Mouse (Mus musculus): ENCODE measurements around the gene Osbpl10.
A peak's percentile ranks its signal among the peaks of the same experiment; 100 is the strongest.
"Not testable (repeated sequence)": the region's sequence is repeated elsewhere in the genome, so short reads cannot be mapped to it uniquely, and the experiment has no call there.

The Osbpl10 gene

DNA sequence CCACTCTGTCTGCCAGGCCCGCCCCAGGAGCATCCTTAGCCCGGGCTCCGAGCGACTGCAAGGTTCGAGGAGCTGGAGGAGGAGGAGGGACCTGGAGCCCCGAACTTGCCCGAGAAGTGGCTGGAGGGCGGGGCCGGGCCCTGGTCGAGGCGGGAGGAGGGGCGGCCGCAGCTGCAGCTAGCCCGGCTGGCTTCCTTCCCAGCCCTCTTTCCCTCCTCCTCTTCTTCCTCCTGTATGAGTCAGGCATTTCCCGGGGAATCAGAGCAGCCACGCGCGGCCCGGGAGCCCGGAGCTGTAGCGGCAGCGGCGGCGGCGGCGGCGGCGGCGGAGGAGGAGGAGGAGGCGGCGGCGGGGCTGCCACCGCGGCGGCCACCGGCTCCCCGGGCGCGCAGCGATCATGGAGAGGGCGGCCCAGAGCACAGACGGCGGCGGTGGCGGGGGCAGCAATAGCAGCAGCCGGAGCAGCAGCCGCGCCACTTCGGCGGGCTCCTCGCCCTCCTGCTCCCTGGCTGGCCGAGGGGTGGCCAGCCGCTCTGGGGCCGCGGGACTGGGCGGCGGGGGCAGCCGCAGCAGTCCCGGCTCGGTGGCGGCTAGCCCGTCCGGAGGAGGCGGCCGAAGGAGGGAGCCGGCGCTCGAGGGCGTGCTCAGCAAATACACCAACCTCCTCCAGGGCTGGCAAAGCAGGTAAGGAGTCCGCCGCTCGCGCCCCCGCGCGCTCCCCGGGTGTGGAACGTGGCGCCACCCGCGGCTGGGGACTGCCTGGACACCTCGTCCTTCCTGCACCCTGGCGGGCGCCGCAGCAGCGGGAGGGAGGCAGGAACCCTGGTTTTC is at the start of gene Osbpl10:
Osbpl10 (plus strand) TSS at position 289 of the 831 bp plus-strand sequence.
- peak; percentile 82 to 85 for DNase-seq (ENCODE audit: low spot score in 2 of 2)

DNA sequence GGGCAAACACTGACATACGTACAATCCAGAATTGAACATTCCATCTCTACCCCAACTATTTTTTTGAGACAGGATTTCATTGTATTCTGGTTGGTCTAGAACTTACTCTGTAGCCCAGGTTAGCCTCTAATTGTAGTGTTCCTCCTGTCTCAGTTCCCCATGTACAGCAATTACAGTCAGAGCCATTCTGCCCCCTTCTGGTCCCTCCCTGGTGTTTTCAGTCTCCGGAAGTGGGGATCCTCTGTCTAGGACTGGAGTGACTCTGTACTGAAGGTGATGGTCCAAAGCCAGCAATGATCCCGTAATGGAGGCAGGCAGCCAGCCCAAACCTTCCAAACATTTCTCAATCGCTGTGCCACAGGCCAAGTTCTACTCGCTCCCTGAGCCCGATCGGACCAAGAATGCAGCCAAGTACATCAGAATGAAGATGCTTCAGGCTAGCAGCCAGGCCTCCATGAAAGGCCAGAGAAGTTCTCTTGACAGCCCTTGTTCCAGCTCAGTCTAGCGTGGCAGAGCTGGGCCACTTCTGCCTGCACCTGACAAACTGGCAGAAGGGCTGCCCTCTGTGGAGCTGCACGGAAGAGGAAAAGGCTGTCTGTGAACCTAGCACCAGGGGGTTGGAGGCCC is 47.8 kb upstream of the Osbpl10 start:
- DNase-seq (ENCODE audit: low spot score in 2 of 2) = peak; percentile 26 to 42

GRCm38 (mm10) chr9:114932607-114933006 is 45.8 kb upstream of the Osbpl10 start:
- DNase-seq (ENCODE audit: low spot score in 2 of 2) = no peak

DNA sequence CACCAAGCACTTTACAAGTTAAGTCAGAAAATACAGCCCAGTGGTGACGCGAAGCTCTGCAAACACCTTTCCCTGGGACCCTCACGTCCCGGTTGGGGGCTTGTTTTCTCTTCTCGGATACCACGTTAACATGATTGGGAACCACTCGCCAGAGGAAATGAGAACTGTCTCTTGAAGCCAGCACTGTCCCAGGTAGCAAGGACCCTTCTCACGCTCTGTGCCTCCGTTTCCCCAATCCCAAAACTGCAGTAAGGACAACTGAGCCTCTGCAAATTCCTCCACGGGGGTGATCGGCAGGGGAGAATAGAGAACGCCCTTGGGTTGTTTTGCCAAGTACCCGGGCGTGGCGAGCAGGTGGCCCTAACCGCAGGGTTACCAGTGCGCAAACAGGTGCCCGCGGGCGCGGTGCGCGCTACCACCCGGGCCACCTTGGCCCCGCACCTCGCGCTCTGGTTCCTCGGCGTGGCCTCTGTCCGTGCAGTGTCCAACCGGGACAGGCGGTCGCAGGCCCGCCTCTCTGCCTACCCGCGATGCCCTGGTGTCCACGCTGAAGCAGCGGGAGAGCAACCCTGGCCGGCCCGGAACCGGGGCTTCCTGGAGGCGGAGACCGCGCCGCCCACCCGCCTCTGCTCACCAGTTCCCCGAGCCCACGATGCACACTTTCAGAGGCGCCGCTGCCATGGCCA is 45.2 kb upstream of the Osbpl10 start:
- peak in 1 of 2 experiments; percentile 12 for DNase-seq (ENCODE audit: low spot score in 2 of 2)

DNA sequence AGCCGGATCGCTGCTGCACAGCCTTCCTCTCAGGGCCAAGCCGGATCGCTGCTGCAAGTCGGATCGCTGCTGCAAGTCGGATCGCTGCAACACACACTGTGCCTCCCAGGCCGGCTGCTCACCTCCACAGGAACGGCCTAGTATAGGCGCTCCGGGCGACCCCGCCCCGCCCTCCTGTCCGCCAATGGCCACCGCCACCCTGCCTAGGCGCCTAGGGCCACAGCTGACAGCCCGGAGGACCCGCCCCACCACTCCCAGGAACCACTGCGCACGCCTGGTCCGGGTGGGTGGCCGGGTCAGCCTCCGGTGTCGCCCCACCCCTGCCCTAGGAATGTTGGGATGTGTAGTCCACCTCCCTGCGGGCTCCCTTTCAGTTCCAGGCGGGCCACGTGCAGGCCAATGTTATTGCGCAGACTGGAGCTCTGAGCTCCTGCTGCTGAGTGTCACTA is 44.6 kb upstream of the Osbpl10 start, which contains the start of gene Gpd1l:
Gpd1l (minus strand) TSS at position 265 of the 449 bp plus-strand sequence.
- peak; percentile 97 to 98 for DNase-seq (ENCODE audit: low spot score in 2 of 2)

- no peak for DNase-seq (ENCODE audit: low spot score in 2 of 2)
Observed at GRCm38 (mm10) chr9:114934231-114934630, 44.1 kb upstream of the Osbpl10 start.

- DNase-seq (ENCODE audit: low spot score in 2 of 2) = no peak
Observed at GRCm38 (mm10) chr9:114935321-114935720, 43.0 kb upstream of the Osbpl10 start.

GRCm38 (mm10) chr9:114936687-114937086 is 41.7 kb upstream of the Osbpl10 start:
- DNase-seq (ENCODE audit: low spot score in 2 of 2) = no peak

GRCm38 (mm10) chr9:114944642-114945041 is 33.7 kb upstream of the Osbpl10 start:
- no peak for DNase-seq (ENCODE audit: low spot score in 2 of 2)

GRCm38 (mm10) chr9:114945576-114945975 is 32.8 kb upstream of the Osbpl10 start:
- DNase-seq (ENCODE audit: low spot score in 2 of 2) = no peak

- DNase-seq (ENCODE audit: low spot score in 2 of 2) = no peak
Observed at GRCm38 (mm10) chr9:114948395-114948794, 30.0 kb upstream of the Osbpl10 start.

DNA sequence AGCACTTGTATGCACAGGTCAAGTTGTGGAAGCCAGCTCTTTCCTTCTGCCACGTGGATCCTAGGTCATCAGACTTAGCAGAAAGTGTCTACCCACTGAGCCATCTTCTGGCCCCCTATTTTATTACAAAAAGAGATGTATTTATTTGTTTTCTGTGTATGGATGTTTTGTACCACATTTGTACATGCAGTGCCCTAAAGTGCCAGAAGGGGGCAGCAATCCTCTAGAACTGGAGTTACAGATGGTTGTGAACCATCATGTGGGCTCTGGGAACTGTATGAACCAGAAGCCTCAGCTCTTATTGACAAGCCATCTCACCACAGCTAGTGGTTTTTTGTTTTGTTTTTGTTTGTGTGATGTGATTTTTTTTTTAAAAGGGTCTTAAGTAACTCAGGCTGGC is 25.5 kb upstream of the Osbpl10 start:
- no peak for DNase-seq (ENCODE audit: low spot score in 2 of 2)

- no peak for DNase-seq (ENCODE audit: low spot score in 2 of 2)
Observed at GRCm38 (mm10) chr9:114955340-114955739, 23.0 kb upstream of the Osbpl10 start.

- DNase-seq (ENCODE audit: low spot score in 2 of 2) = no peak
Observed at GRCm38 (mm10) chr9:114956945-114957344, 21.4 kb upstream of the Osbpl10 start.

DNA sequence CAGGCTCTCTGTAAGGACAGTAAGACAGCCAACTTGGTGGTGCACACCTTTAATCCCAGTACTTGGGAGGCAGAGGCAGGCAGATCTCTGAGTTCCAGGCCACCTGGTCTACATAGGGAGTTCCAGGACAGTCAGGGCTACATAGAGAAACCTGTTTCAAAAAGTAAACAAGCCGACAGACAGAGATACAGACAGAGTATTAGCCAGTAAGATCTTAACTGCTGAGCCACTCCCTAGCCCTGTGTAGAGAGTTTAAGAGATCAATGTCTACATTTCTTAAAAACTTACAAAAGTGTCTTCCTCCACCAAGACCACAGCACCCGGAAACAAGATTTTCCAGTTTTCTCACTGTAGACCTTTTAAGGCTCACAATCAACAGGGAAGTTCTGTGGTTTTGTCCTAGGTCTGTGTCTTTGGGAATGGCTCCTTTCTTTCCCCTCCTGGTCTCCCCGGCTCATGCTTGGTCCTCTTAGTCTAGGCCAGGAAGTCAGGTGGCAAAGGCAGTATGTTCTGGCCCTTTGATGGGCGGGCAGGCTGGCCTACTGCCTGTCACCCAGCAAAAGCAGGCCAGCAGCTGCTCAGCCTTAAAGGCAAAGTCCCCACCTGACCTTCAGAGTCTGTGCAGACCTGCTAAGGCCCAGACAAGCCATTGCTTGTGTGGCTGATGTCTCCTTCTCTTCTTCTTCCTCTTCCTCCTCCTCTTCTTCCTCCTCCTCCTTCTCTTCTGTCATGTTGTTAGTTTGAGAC is 18.2 kb upstream of the Osbpl10 start:
- DNase-seq (ENCODE audit: low spot score in 2 of 2) = no peak

- no peak for DNase-seq (ENCODE audit: low spot score in 2 of 2)
Observed at GRCm38 (mm10) chr9:114960844-114961243, 17.5 kb upstream of the Osbpl10 start.

DNA sequence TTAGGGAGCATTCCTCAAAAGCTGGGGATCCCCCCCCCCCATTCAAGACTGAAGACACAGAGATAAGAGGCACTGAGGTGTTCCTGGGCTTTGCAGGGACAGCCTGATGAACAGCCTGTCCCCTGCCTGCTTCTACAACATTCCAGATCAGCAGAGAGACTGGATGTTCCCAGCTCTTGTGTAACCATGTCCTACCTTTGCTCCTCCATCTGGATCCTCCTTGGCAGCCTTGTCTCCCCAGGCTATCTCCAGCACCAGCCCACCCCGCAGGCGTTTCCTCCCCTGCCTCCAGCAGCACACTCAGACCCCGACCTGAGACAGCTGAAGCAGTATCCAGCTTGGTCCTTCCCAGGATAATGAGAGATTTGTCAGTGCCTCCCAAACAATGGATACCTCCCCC is 14.3 kb upstream of the Osbpl10 start:
- DNase-seq (ENCODE audit: low spot score in 2 of 2) = no peak

GRCm38 (mm10) chr9:114966286-114966685 is 12.1 kb upstream of the Osbpl10 start:
- not testable (repeated sequence) for DNase-seq (ENCODE audit: low spot score in 2 of 2)

DNA sequence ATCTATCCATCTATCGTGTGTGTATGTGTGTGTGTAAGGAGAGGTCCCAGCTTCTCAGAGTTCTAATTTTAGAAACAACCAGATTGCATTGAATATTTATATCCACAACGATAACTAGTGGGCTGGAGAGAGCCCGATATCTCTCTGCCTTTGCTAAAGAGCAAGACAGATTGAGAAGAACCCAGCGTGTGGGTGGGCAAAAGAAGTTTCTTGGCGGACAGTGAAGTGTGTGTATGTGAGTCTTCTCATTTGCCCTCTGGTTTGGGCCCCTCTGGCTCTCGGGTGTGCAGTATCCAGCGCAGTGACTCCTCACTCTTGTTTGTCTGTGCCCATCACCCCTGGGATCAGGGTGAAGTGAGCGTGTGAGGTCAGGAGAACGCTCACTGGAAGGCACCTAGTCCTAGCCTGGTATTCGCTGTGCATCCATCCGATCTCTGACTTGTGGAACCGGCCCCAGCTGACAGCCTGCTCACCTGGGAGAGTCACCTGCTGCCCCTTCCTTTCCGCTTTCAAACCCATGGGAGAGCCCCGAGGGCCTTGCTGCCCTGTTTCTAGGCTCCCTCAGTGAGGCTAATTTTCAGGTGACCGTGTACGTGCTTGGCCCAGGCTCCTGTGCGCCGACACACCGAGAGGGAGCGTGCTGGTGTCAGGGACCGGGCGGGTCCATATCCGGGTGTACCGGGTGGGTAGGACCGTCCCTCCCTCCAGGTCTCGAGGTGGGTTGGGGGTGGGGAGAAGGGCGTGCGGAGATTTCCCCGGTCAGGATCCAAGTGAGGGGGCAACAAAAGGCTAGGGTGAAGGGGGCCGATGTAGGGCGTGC is 698 bp upstream of the Osbpl10 start:
- peak; percentile 61 to 70 for DNase-seq (ENCODE audit: low spot score in 2 of 2)

DNA sequence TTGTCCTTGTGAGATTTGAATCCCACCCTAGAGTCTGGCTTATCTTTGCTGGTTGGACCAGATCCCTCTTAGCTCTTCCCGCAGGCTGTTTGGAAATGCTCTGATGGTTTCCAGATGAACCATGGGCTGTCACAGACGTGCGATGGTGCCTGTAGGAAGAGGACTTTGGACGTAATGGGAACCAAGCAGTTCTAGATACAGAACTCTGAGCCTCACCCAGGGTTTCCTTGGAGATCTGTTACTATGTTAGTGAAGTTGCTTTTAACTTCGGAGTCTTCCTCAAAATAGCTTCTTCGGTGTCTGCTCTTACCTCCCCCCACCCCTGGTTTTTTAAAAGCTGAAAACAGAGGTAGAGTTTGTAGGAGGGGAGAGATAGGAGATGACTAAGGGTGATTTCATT is 1.6 kb downstream of the Osbpl10 start:
- peak; percentile 35 to 60 for DNase-seq (ENCODE audit: low spot score in 2 of 2)

All from right cerebral cortex, adult 2 months (tissue).